In the genomic region with DNA sequence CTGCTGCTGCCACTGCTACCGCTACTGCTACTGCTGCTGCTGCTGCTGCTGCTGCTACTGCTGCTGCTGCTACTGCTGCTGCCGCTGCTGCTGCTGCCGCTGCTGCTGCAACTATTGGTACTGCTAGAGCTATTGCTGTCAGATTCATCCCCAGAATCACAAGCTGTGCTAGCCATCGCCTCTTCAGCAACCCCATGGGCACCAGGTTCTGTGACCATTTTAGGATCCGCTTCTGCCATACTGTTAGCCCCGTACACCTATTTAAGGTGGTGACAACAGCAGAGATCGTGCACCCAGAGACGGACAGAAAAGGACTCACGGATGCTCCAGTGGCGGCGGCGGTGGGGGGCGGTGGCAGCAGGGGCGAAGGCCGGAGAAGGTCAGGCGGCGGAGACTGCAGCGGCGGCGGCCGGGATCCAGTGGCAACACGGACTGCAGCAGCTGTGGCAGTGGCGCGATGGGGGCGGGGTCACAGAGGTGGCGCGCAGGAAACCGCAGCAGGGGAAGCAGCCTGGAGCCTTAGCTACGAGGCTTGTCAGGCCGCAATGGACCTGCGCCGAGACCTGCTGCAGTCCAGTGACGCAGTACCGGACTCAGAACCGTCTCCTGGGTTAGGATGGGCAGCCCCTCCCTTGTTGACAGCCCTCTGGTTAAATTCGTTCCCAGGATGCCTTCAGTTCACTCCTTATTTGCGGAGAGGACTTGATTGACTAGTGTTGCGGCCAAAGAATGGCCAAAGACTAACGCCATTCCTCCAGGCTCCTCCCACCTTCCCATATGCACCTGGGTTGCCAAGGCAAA, we compare ENCODE assay signal across 8 mouse cellular contexts. TPM values are rescaled to one million over a fixed set of nuclear protein-coding genes. Genes with fewer than 3 reads are reported as not detected.
DNase-seq lines count a peak whose midpoint lies in the region; ATAC-seq lines count a peak whose summit lies in the region.

A gene (minus strand): TSS at position 621 of the 801 bp plus-strand sequence.

- no peaks in the 10 kb centered on the region for H3K9me3 ChIP-seq in hindbrain, embryonic 13.5 days
- H3K9me3 ChIP-seq in lung, embryonic 16.5 days (ENCODE audit: control insufficient read depth, low read length) = no peaks in the 10 kb centered on the region

- peak within 1 kb of the TSS; percentile 58 for H3K4me3 ChIP-seq in hindbrain, embryonic 13.5 days
- peak within 1 kb of the TSS; percentile 58 for H3K4me3 ChIP-seq in lung, embryonic 16.5 days (ENCODE audit: low read length)

- peak within 1 kb of the TSS; percentile 88 for H3K27ac ChIP-seq in hindbrain, embryonic 13.5 days
- H3K27ac ChIP-seq in lung, embryonic 16.5 days (ENCODE audit: low read length) = no peak within 1 kb of the TSS

- peak within 1 kb of the TSS; percentile 79 for H3K9ac ChIP-seq in hindbrain, embryonic 13.5 days
- peak within 1 kb of the TSS; percentile 65 for H3K9ac ChIP-seq in lung, embryonic 16.5 days (ENCODE audit: low read length)

- DNase-seq in cerebellum, postnatal 4 days (ENCODE audit: low spot score in 2 of 2) = peak; percentile 20 to 50
- DNase-seq in frontal cortex, postnatal 25 days (ENCODE audit: low spot score in 2 of 2) = peak; percentile 21 to 62
- DNase-seq in layer of hippocampus, postnatal 10 days (ENCODE audit: low spot score in 2 of 2) = peak; percentile 49 to 63
- peak; percentile 20 for DNase-seq in ovary, postnatal 14 days (ENCODE audit: low spot score)
- peak; percentile 1 to 13 for DNase-seq in thymus, postnatal 36 days

- H3K4me1 ChIP-seq in hindbrain, embryonic 13.5 days (replicated peaks) = peaks cover 4% of the 10 kb centered on the region; the same call in 1 of the 2 replicates
- no peaks in the 10 kb centered on the region for H3K4me1 ChIP-seq in lung, embryonic 16.5 days (replicated peaks; ENCODE audit: control insufficient read depth, insufficient read depth, low read length)

- H3K36me3 ChIP-seq in hindbrain, embryonic 13.5 days = no peaks in the 10 kb centered on the region
- H3K36me3 ChIP-seq in lung, embryonic 16.5 days (ENCODE audit: control insufficient read depth, insufficient read depth, low read length) = no peaks in the 10 kb centered on the region

- no peaks in the 10 kb centered on the region for H3K27me3 ChIP-seq in hindbrain, embryonic 13.5 days
- no peaks in the 10 kb centered on the region for H3K27me3 ChIP-seq in lung, embryonic 16.5 days (ENCODE audit: control insufficient read depth, insufficient read depth, low read depth, low read length)

- WGBS in hindbrain, embryonic 13.5 days = 8% methylated on average over 39 of the region's 39 CpGs
- WGBS in lung, embryonic 16.5 days = 9% methylated on average over 30 of the region's 39 CpGs

- H3K4me2 ChIP-seq in hindbrain, embryonic 13.5 days = peak within 1 kb of the TSS; percentile 52
- peak within 1 kb of the TSS; percentile 64 for H3K4me2 ChIP-seq in lung, embryonic 16.5 days (ENCODE audit: low read depth, low read length)

- ATAC-seq in activated CD4-positive, CD25-positive, alpha-beta regulatory T cell, adult 4 months = peak; percentile 69
- ATAC-seq in hindbrain, embryonic 13.5 days (ENCODE audit: low FRiP score) = peak; percentile 99
- ATAC-seq in lung, embryonic 16.5 days (ENCODE audit: low read depth) = peak; percentile 97

RNA-seq across cellular contexts. Expression of the gene that starts here (rescaled TPM):
- polyA plus RNA-seq in activated CD4-positive, CD25-positive, alpha-beta regulatory T cell, adult 4 months (2017; shearing (Covaris generic)) = under 1 TPM in 1 of 2 experiments, not detected in 1; 0.22 TPM
- 46.8 and 47.9 TPM in 2 replicates for polyA plus RNA-seq in hindbrain, embryonic 13.5 days (2015; fragmentation: Nextera tagmentation; extraction: Ambion mirVana)
- total RNA-seq in layer of hippocampus, postnatal 10 days (2021) = 10 to 100 TPM; 44.9 to 51.9 TPM
- 2.2 and 2.3 TPM in 2 replicates for polyA plus RNA-seq in lung, embryonic 16.5 days (2015; fragmentation: Nextera tagmentation; extraction: Ambion mirVana)

Comparison
In these comparisons a context has a peak if more than half of its experiments do, and no peak if none do; other contexts are left out.
1. RNA of the gene that starts here (polyA plus RNA-seq): 46.8 to 47.9 TPM in hindbrain, embryonic 13.5 days; 2.2 to 2.3 TPM in lung, embryonic 16.5 days and 0.22 TPM in activated CD4-positive, CD25-positive, alpha-beta regulatory T cell, adult 4 months; every median in the first group is over 10 times any median in the second.
2. Peak in ATAC-seq in activated CD4-positive, CD25-positive, alpha-beta regulatory T cell, adult 4 months; RNA of the gene not detected or under 1 TPM.
3. Peak in every context shown above with its lines, with median percentiles within 50 percentile points of each other: ATAC-seq and DNase-seq.